In genomic region chr9:83283662-83284061, GRCm38 (mm10) we compare ENCODE assay signal across 21 mouse cellular contexts.
"Had no signal": no experiment of that assay in that cellular context is flagged by ENCODE, and none has a peak within 500 bp of the region (broad histone marks: within the 10 kb centered on the region; RNA-seq: fewer than 3 reads in every experiment).

No protein-coding gene starts in this region.

- H3K4me2 ChIP-seq: liver, embryonic 13.5 days; lung, embryonic 14.5 days; midbrain, embryonic 13.5 days; neural tube, embryonic 13.5 days had no signal

- H3K27me3 ChIP-seq: liver, embryonic 13.5 days; midbrain, embryonic 13.5 days; neural tube, embryonic 13.5 days had no signal

- ATAC-seq: intestine, postnatal 0 days; lung, postnatal 0 days; midbrain, embryonic 13.5 days; midbrain, embryonic 16.5 days had no signal

- H3K27ac ChIP-seq: kidney, postnatal 0 days; left cerebral cortex, adult 2 months; liver, embryonic 13.5 days; macrophage; midbrain, embryonic 13.5 days; neural tube, embryonic 13.5 days; stomach, postnatal 0 days had no signal

- H3K9ac ChIP-seq: liver, embryonic 13.5 days; lung, embryonic 14.5 days; midbrain, embryonic 13.5 days; neural tube, embryonic 13.5 days had no signal

- H3K4me3 ChIP-seq: left cerebral cortex, adult 2 months; liver, embryonic 13.5 days; midbrain, embryonic 13.5 days; myocyte; neural tube, embryonic 13.5 days had no signal

- H3K36me3 ChIP-seq: liver, embryonic 13.5 days; midbrain, embryonic 13.5 days; neural tube, embryonic 13.5 days had no signal

- H3K4me1 ChIP-seq: liver, embryonic 13.5 days; midbrain, embryonic 13.5 days; neural tube, embryonic 13.5 days had no signal

- DNase-seq: kidney, postnatal 25 days; layer of hippocampus, postnatal 36 days; liver; liver, embryonic 13.5 days; right cerebral cortex, adult 18-20 months; right cerebral cortex, postnatal 14 days; right cerebral cortex, postnatal 4 days; thymus, adult 2 months; thymus, postnatal 14 days; thymus, postnatal 4 days had no signal

- H3K9me3 ChIP-seq: liver, embryonic 13.5 days; midbrain, embryonic 13.5 days; neural tube, embryonic 13.5 days had no signal
